Mouse (Mus musculus) kidney, adult 2 months (tissue): ENCODE data around the gene Hps3.

Experiments used
- CTCF ChIP-seq: fragments of 200-500 bp; conservative IDR thresholded peaks from 2 replicates; pipeline ENCODE4 v1.5.1; 2011; ENCODE audit warnings: low read depth, mild to moderate bottlenecking, control low read depth, low read length, moderate library complexity, mixed read lengths; ENCODE audit not compliant: insufficient read depth, insufficient read length
- POLR2A ChIP-seq: fragments of 200-500 bp; IDR thresholded peaks from one replicate; pipeline ENCODE4 v1.6.1; 2011; ENCODE audit warnings: low read depth, low read length, control low read depth

GRCm38 (mm10) chr3:19958983-19959382 lies 76.1 kb downstream of the Hps3 start:
- TF ChIP-seq CTCF (no peak), POLR2A (no peak)
